Mouse (Mus musculus) left cerebral cortex, postnatal 14 days (tissue): ENCODE data around the gene Tmem9. TPM values are rescaled to one million over a fixed set of nuclear protein-coding genes. Genes with fewer than 3 reads are reported as not detected.

Source experiments
- DNase-seq, 2 experiments: peaks; one replicate each; pipeline ENCODE4 v3.0.0; 2021 to 2022; ENCODE audit warnings: low spot score in 2 of 2, mixed read lengths in 1 of 2
- intact Hi-C: fragments of 180-260 bp; cut with DNase I; formaldehyde crosslinking; loops from one replicate; pipeline ENCODE4 v1.15.1; 2025
- total RNA-seq, 2 experiments: library from RNA; stranded (reverse); gene quantifications; 2 replicates each; pipeline ENCODE4 v1.2.3; 2021

Tmem9 gene
- total RNA-seq, 2 experiments from 2014 or later, result 73.0 to 78.7 TPM

- peak; percentile 94 to 97 for DNase-seq
- intact Hi-C loops, result no loop called here
These were observed 10.0 kb downstream of the Tmem9 start for GRCm38 (mm10) chr1:136017907-136018313.

- DNase-seq, result no peak
- intact Hi-C loops, result no loop called here
These were observed 10.6 kb downstream of the Tmem9 start for GRCm38 (mm10) chr1:136018390-136019189.

- intact Hi-C loops, result no loop called here
- DNase-seq, result no peak
These were observed 22.3 kb downstream of the Tmem9 start for GRCm38 (mm10) chr1:136030201-136030600.

- intact Hi-C loops, result no loop called here
- DNase-seq, result no peak
These were observed 23.7 kb downstream of the Tmem9 start for GRCm38 (mm10) chr1:136031697-136032096.

- no peak for DNase-seq
- intact Hi-C loops, result no loop called here
These were observed 25.0 kb downstream of the Tmem9 start for GRCm38 (mm10) chr1:136032961-136033360.

GRCm38 (mm10) chr1:136038746-136039538 lies 31.0 kb downstream of the Tmem9 start:
- intact Hi-C loops, result no loop called here
- peak in 1 of 2 experiments; percentile 62 for DNase-seq

- intact Hi-C loops, result no loop called here
- DNase-seq, result no peak
These were observed 32.5 kb downstream of the Tmem9 start for GRCm38 (mm10) chr1:136040452-136040851.

GRCm38 (mm10) chr1:136040874-136041273 lies 32.9 kb downstream of the Tmem9 start:
- no peak for DNase-seq
- intact Hi-C loops, result no loop called here

- intact Hi-C loops, result loop anchor here (2.0 to 5.0 kb wide), 3 partner anchors 27 to 477 kb away; no protein-coding TSS in a partner anchor
- peak; percentile 73 to 76 for DNase-seq
These were observed 37.8 kb downstream of the Tmem9 start for GRCm38 (mm10) chr1:136045774-136046173.

- intact Hi-C loops, result loop anchor here (2.0 to 5.0 kb wide), 3 partner anchors 25 to 475 kb away; no protein-coding TSS in a partner anchor
- DNase-seq, result no peak
These were observed 39.5 kb downstream of the Tmem9 start for GRCm38 (mm10) chr1:136047432-136047831.

- intact Hi-C loops, result loop anchor here (2.0 to 5.0 kb wide), 3 partner anchors 25 to 474 kb away; no protein-coding TSS in a partner anchor
These were observed 39.9 kb downstream of the Tmem9 start for GRCm38 (mm10) chr1:136047894-136048293.

GRCm38 (mm10) chr1:136050312-136051012 lies 42.5 kb downstream of the Tmem9 start, which contains the start of gene Ascl5:
TSS of gene Ascl5 (plus strand) at chr1:136050804.
- DNase-seq, result no peak
- intact Hi-C loops, result loop anchor here (5.0 kb wide), 1 partner anchor 412 kb away; no protein-coding TSS in a partner anchor

More at GRCm38 (mm10) chr1:136047894-136048293, 39.9 kb downstream of the Tmem9 start:
- no peak for DNase-seq

GRCm38 (mm10) chr1:136051013-136051315 lies 43.0 kb downstream of the Tmem9 start:
- intact Hi-C loops, result loop anchor here (5.0 kb wide), 1 partner anchor 411 kb away; no protein-coding TSS in a partner anchor
- peak; percentile 40 to 60 for DNase-seq

GRCm38 (mm10) chr1:136051465-136051864 lies 43.5 kb downstream of the Tmem9 start:
- peak; percentile 88 to 93 for DNase-seq
- intact Hi-C loops, result loop anchor here (5.0 kb wide), 1 partner anchor 411 kb away; no protein-coding TSS in a partner anchor

- no peak for DNase-seq
- intact Hi-C loops, result loop anchor here (2.0 to 5.0 kb wide), 2 partner anchors 112 to 410 kb away; no protein-coding TSS in a partner anchor
These were observed 44.6 kb downstream of the Tmem9 start, which contains the start of gene Cacna1s for GRCm38 (mm10) chr1:136052547-136052946. TSS of gene Cacna1s (plus strand) at chr1:136052750.

GRCm38 (mm10) chr1:136055771-136056170 lies 47.8 kb downstream of the Tmem9 start:
- intact Hi-C loops, result loop anchor here (5.0 kb wide), 1 partner anchor 77 kb away; the partner anchor contains the start of gene Kif21b
- peak; percentile 71 to 82 for DNase-seq

GRCm38 (mm10) chr1:136058594-136058993 lies 50.6 kb downstream of the Tmem9 start:
- intact Hi-C loops, result loop anchor here (5.0 kb wide), 1 partner anchor 74 kb away; the partner anchor contains the start of gene Kif21b
- DNase-seq, result no peak

- DNase-seq, result peak; percentile 89 to 92
- intact Hi-C loops, result no loop called here
These were observed 53.3 kb downstream of the Tmem9 start for GRCm38 (mm10) chr1:136061041-136061789.
